Mouse (Mus musculus) gastrocnemius, adult 2 months (tissue): Measurements from ENCODE around the gene Trim17. TPM values are rescaled to one million over a fixed set of nuclear protein-coding genes. Genes with fewer than 3 reads are reported as not detected.

Experiments
- DNase-seq: peaks from one replicate; pipeline ENCODE4 v3.0.0; 2022
- H3K27ac ChIP-seq: fragments of 200-600 bp; 2 replicates; pipeline ENCODE4 v1.8.1; 2022; ENCODE audit warnings: mild to moderate bottlenecking
- H3K4me3 ChIP-seq: fragments of 200-600 bp; 2 replicates; pipeline ENCODE4 v1.8.1; 2022; ENCODE audit warnings: mild to moderate bottlenecking, moderate library complexity
- CTCF ChIP-seq: fragments of 200-600 bp; IDR thresholded peaks from 2 replicates; pipeline ENCODE4 v1.8.1; 2022; ENCODE audit warnings: antibody characterized with exemption, mild to moderate bottlenecking, moderate library complexity
- intact Hi-C: fragments of 180-260 bp; cut with DNase I; formaldehyde crosslinking; loops from one replicate; pipeline ENCODE4 v1.15.1; 2025
- total RNA-seq, 2 experiments: library from RNA; stranded (reverse); gene quantifications; 2 replicates each; pipeline ENCODE4 v1.2.3; 2021

Trim17 gene
- total RNA-seq, 2 experiments from 2014 or later: 0.08 to 0.33 TPM

GRCm38 (mm10) chr11:58977607-58978026, 23.1 kb downstream of the Trim17 start:
- peak overlapping the region; percentile 85 for H3K4me3 ChIP-seq
- intact Hi-C loops: loop anchor here (10.0 kb wide), 1 partner anchor 217 kb away; the partner anchor contains the start of gene Guk1
- DNase-seq: no peak
- TF ChIP-seq CTCF: no peak
- peak overlapping the region; percentile 94 for H3K27ac ChIP-seq

GRCm38 (mm10) chr11:58978027-58978705, 23.7 kb downstream of the Trim17 start, which contains the start of gene Trim11:
Gene Trim11 (plus strand): TSS chr11:58978093.
- intact Hi-C loops: loop anchor here (10.0 kb wide), 1 partner anchor 217 kb away; the partner anchor contains the start of gene Guk1
- DNase-seq: peak; percentile 75
- Histone ChIP-seq H3K27ac (peak within 1 kb of the TSS; percentile 94), H3K4me3 (peak within 1 kb of the TSS; percentile 85)
- TF ChIP-seq CTCF: 0 out of 2 replicates have a peak, but pooled peaks have one; percentile 8

GRCm38 (mm10) chr11:58978706-58979030, 24.2 kb downstream of the Trim17 start:
- intact Hi-C loops: loop anchor here (10.0 kb wide), 1 partner anchor 216 kb away; the partner anchor contains the start of gene Guk1
- no peak for TF ChIP-seq CTCF
- Histone ChIP-seq H3K4me3 (peak overlapping the region; percentile 85), H3K27ac (peak overlapping the region; percentile 94)
- DNase-seq: no peak

- DNase-seq: no peak
- H3K27ac ChIP-seq: peak overlapping the region; percentile 94
- peak overlapping the region; percentile 85 for H3K4me3 ChIP-seq
- intact Hi-C loops: loop anchor here (10.0 kb wide), 1 partner anchor 216 kb away; the partner anchor contains the start of gene Guk1
- no peak for TF ChIP-seq CTCF
These were observed 24.7 kb downstream of the Trim17 start for GRCm38 (mm10) chr11:58979183-58979582.

- Histone ChIP-seq H3K27ac (peak overlapping the region; percentile 94), H3K4me3 (peak overlapping the region; percentile 85)
- intact Hi-C loops: loop anchor here (10.0 kb wide), 1 partner anchor 215 kb away; the partner anchor contains the start of gene Guk1
- TF ChIP-seq CTCF: no peak
- DNase-seq: peak; percentile 74
These were observed 25.2 kb downstream of the Trim17 start for GRCm38 (mm10) chr11:58979661-58980060.

- no peak for TF ChIP-seq CTCF
- no peak for DNase-seq
- peak overlapping the region; percentile 94 for H3K27ac ChIP-seq
- H3K4me3 ChIP-seq: peak overlapping the region; percentile 85
- intact Hi-C loops: no loop called here
These were observed 26.0 kb downstream of the Trim17 start for GRCm38 (mm10) chr11:58980381-58980990.

- Histone ChIP-seq H3K27ac (peak overlapping the region; percentile 94), H3K4me3 (peak overlapping the region; percentile 29; the same call in 1 of the 2 replicates)
- peak; percentile 93 for DNase-seq
- TF ChIP-seq CTCF: peak; percentile 63
- intact Hi-C loops: no loop called here
These were observed 27.3 kb downstream of the Trim17 start for GRCm38 (mm10) chr11:58981541-58982447.

GRCm38 (mm10) chr11:58982471-58983097, 28.1 kb downstream of the Trim17 start:
- H3K27ac ChIP-seq: peak overlapping the region; percentile 94
- H3K4me3 ChIP-seq: peak overlapping the region; percentile 29
- intact Hi-C loops: no loop called here
- DNase-seq: no peak
- no peak for TF ChIP-seq CTCF

- peak overlapping the region; percentile 84 for H3K27ac ChIP-seq
- intact Hi-C loops: no loop called here
- peak overlapping the region; percentile 41 for H3K4me3 ChIP-seq
- TF ChIP-seq CTCF: no peak
- DNase-seq: no peak
These were observed 29.3 kb downstream of the Trim17 start for GRCm38 (mm10) chr11:58983691-58984341.

- intact Hi-C loops: no loop called here
- Histone ChIP-seq H3K4me3 (no peak overlapping the region), H3K27ac (peak overlapping the region; percentile 84)
- DNase-seq: no peak
- no peak for TF ChIP-seq CTCF
These were observed 30.2 kb downstream of the Trim17 start for GRCm38 (mm10) chr11:58984657-58985056.

- DNase-seq: no peak
- peak overlapping the region; percentile 84 for H3K27ac ChIP-seq
- no peak for TF ChIP-seq CTCF
- intact Hi-C loops: no loop called here
- no peak overlapping the region for H3K4me3 ChIP-seq
These were observed 30.9 kb downstream of the Trim17 start for GRCm38 (mm10) chr11:58985299-58985917.
